Mouse (Mus musculus) heart, embryonic 15.5 days (tissue): ENCODE measurements at regions not wholly inside any gene's neighbourhood (a gene's known extent, or its start where the extent isn't known, plus 50 kb on each side); places are given as distances from the start of the nearest gene placed in this dataset.
A peak's percentile ranks its signal among the peaks of the same experiment; 100 is the strongest.

Experiments used
- ATAC-seq: fragments of 200-750 bp; cut with Nextera tagmentation; replicated peaks from 2 replicates; pipeline ENCODE4 v1.8.0; 2017; ENCODE audit warnings: low read depth, moderate TSS enrichment; ENCODE audit not compliant: insufficient number of reproducible peaks, insufficient read depth, low FRiP score
- H3K27ac ChIP-seq: fragments of 300-500 bp; sonication (generic); 2 replicates; pipeline ENCODE4 v1.5.1; 2015; ENCODE audit warnings: mild to moderate bottlenecking, inconsistent platforms
- H3K27me3 ChIP-seq: fragments of 300-500 bp; sonication (generic); 2 replicates; pipeline ENCODE4 v1.6.1; 2015; ENCODE audit warnings: inconsistent platforms
- H3K36me3 ChIP-seq: fragments of 300-500 bp; sonication (generic); 2 replicates; pipeline ENCODE4 v1.6.1; 2015; ENCODE audit warnings: mild to moderate bottlenecking, inconsistent platforms
- H3K4me1 ChIP-seq: fragments of 300-500 bp; sonication (generic); replicated peaks from 2 replicates; pipeline ENCODE4 v1.6.1; 2015; ENCODE audit warnings: inconsistent platforms
- H3K4me2 ChIP-seq: fragments of 300-500 bp; sonication (generic); 2 replicates; pipeline ENCODE4 v1.6.1; 2015; ENCODE audit warnings: inconsistent platforms, mild to moderate bottlenecking, moderate library complexity
- H3K4me3 ChIP-seq: fragments of 300-500 bp; sonication (generic); 2 replicates; pipeline ENCODE4 v1.5.1; 2015; ENCODE audit warnings: mild to moderate bottlenecking, inconsistent platforms
- H3K9ac ChIP-seq: fragments of 300-500 bp; sonication (generic); 2 replicates; pipeline ENCODE4 v1.6.1; 2015; ENCODE audit warnings: mild to moderate bottlenecking, inconsistent platforms
- H3K9me3 ChIP-seq: fragments of 300-500 bp; sonication (generic); replicated peaks from 2 replicates; pipeline ENCODE4 v1.6.1; 2016; ENCODE audit warnings: inconsistent platforms
- WGBS: fragments of 180-500 bp; shearing (Covaris S2); methylation state at CpG from one replicate; pipeline ENCODE4 v1.1.7; 2015; ENCODE audit warnings: mixed read lengths; 5-methylcytosine and 5-hydroxymethylcytosine counted together

- no peak overlapping the region for H3K4me3 ChIP-seq
- WGBS = 24% methylated on average over 11 of the region's 11 CpGs
- no peaks in the 10 kb centered on the region for H3K9me3 ChIP-seq
- H3K9ac ChIP-seq = no peak overlapping the region
- no peaks in the 10 kb centered on the region for H3K36me3 ChIP-seq
- H3K27ac ChIP-seq = peak overlapping the region; percentile 78
- H3K4me1 ChIP-seq = peaks cover 14% of the 10 kb centered on the region
- H3K27me3 ChIP-seq = no peaks in the 10 kb centered on the region
- peak overlapping the region; percentile 24 for H3K4me2 ChIP-seq
- ATAC-seq = peak; percentile 90
These were observed 54.0 kb upstream of the Serp2 start for GRCm38 (mm10) chr14:76610429-76611378.
